Mouse (Mus musculus): Measurements from ENCODE around the gene Slco4c1.

- TF ChIP-seq MAFK (IDR thresholded peaks at IDR 0.05; ENCODE audit: insufficient read depth, low read depth, low read length) (no peak), HCFC1 (IDR thresholded peaks at IDR 0.05; ENCODE audit: borderline replicate concordance, insufficient read depth, low read length) (0 out of 2 replicates have a peak, but pooled peaks have one; percentile 23)
These were observed at the start of gene Slco4c1 for GRCm38 (mm10) chr1:96871528-96872360.
